Mouse (Mus musculus) spleen, adult 2 months (tissue): ENCODE results near the gene Arhgef33.

Experiments
- CTCF ChIP-seq: fragments of 200-500 bp; IDR thresholded peaks from 2 replicates; pipeline ENCODE4 v1.5.1; 2011; ENCODE audit warnings: mild to moderate bottlenecking, inconsistent platforms; ENCODE audit not compliant: insufficient read depth, insufficient read length, insufficient replicate concordance; ENCODE audit errors: extremely low read depth
- POLR2A ChIP-seq: fragments of 200-500 bp; IDR thresholded peaks from 2 replicates; pipeline ENCODE4 v1.6.1; 2011; ENCODE audit warnings: low read depth, low read length, inconsistent platforms

GRCm38 (mm10) chr17:80295258-80295657, 11.9 kb upstream of the Arhgef33 start:
- TF ChIP-seq POLR2A (no peak), CTCF (no peak)
